Mouse (Mus musculus): ENCODE results near the gene Ddx39b.
A peak's percentile ranks its signal among the peaks of the same experiment; 100 is the strongest.

- TF ChIP-seq RCOR1 (conservative IDR thresholded peaks at IDR 0.05; ENCODE audit: low read depth, low read length) (no peak; the same call in 1 of the 2 replicates), POLR2A (IDR thresholded peaks at IDR 0.05; ENCODE audit: low read depth, low read length) (peak; percentile 72), EP300 (IDR thresholded peaks at IDR 0.05; ENCODE audit: low read length) (no peak), NELFE (IDR thresholded peaks at IDR 0.05; ENCODE audit: low read depth, low read length) (peak; percentile 65; the same call in 1 of the 2 replicates), ELF1 (IDR thresholded peaks at IDR 0.05; ENCODE audit: low read depth, low read length) (peak; percentile 97), CTCF (conservative IDR thresholded peaks at IDR 0.05 in 1 of 2, IDR thresholded peaks at IDR 0.05 in 1 of 2; ENCODE audit: low read depth in 2 of 2, low read length in 2 of 2) (no peak)
Measured at GRCm38 (mm10) chr17:35235614-35236389, 5.7 kb upstream of the Ddx39b start, which contains the start of gene Nfkbil1.

Data from CH12.LX (cell line).